Mouse (Mus musculus): ENCODE measurements around the gene Kifc5b.
"Not testable (repeated sequence)": the region's sequence is repeated elsewhere in the genome, so short reads cannot be mapped to it uniquely, and the experiment has no call there.

The Kifc5b gene

GRCm38 (mm10) chr17:26916711-26917482 is at the start of gene Kifc5b:
Gene Kifc5b, plus strand, starts transcription at chr17:26917091.
- peak; percentile 99 for DNase-seq

GRCm38 (mm10) chr17:26868756-26869155 is 48.1 kb upstream of the Kifc5b start:
- DNase-seq = no peak

- no peak for DNase-seq
Measured at GRCm38 (mm10) chr17:26872870-26873269, 44.0 kb upstream of the Kifc5b start.

- DNase-seq = no peak
Measured at GRCm38 (mm10) chr17:26873502-26873901, 43.4 kb upstream of the Kifc5b start.

GRCm38 (mm10) chr17:26874542-26874941 is 42.3 kb upstream of the Kifc5b start:
- DNase-seq = no peak

- DNase-seq = no peak
Measured at GRCm38 (mm10) chr17:26877927-26878326, 39.0 kb upstream of the Kifc5b start.

- no peak for DNase-seq
Measured at GRCm38 (mm10) chr17:26879235-26879634, 37.7 kb upstream of the Kifc5b start.

GRCm38 (mm10) chr17:26882706-26883105 is 34.2 kb upstream of the Kifc5b start:
- DNase-seq = no peak

- no peak for DNase-seq
Measured at GRCm38 (mm10) chr17:26883585-26883984, 33.3 kb upstream of the Kifc5b start.

- DNase-seq = peak; percentile 78
Measured at GRCm38 (mm10) chr17:26884995-26885926, 31.6 kb upstream of the Kifc5b start.

GRCm38 (mm10) chr17:26886047-26886749 is 30.7 kb upstream of the Kifc5b start:
- DNase-seq = peak; percentile 82

- no peak for DNase-seq
Measured at GRCm38 (mm10) chr17:26887926-26888325, 29.0 kb upstream of the Kifc5b start.

GRCm38 (mm10) chr17:26892635-26893375 is 24.1 kb upstream of the Kifc5b start:
- DNase-seq = no peak

- DNase-seq = no peak
Measured at GRCm38 (mm10) chr17:26893492-26893891, 23.4 kb upstream of the Kifc5b start.

- no peak for DNase-seq
Measured at GRCm38 (mm10) chr17:26894342-26894741, 22.5 kb upstream of the Kifc5b start.

- peak; percentile 60 for DNase-seq
Measured at GRCm38 (mm10) chr17:26895578-26895977, 21.3 kb upstream of the Kifc5b start.

- DNase-seq = no peak
Measured at GRCm38 (mm10) chr17:26900916-26901315, 16.0 kb upstream of the Kifc5b start.

GRCm38 (mm10) chr17:26904320-26904719 is 12.6 kb upstream of the Kifc5b start:
- no peak for DNase-seq

GRCm38 (mm10) chr17:26907506-26907905 is 9.4 kb upstream of the Kifc5b start:
- not testable (repeated sequence) for DNase-seq

- DNase-seq = no peak
Measured at GRCm38 (mm10) chr17:26915248-26915647, 1.6 kb upstream of the Kifc5b start.

GRCm38 (mm10) chr17:26917560-26917959 is 669 bp downstream of the Kifc5b start:
- DNase-seq = not testable (repeated sequence)

- DNase-seq = no peak
Measured at GRCm38 (mm10) chr17:26918343-26918742, 1.5 kb downstream of the Kifc5b start.
